Mouse (Mus musculus) liver, embryonic 14.5 days (tissue): ENCODE measurements around the gene Rhbg. TPM values are rescaled to one million over a fixed set of nuclear protein-coding genes. Genes with fewer than 3 reads are reported as not detected.

ENCODE experiments used
- ATAC-seq: fragments of 200-750 bp; cut with Nextera tagmentation; 2 replicates; pipeline ENCODE4 v1.8.0; 2017; ENCODE audit warnings: moderate number of reproducible peaks, mild to moderate bottlenecking, moderate library complexity; ENCODE audit not compliant: insufficient read depth
- DNase-seq, 3 experiments: peaks; one replicate each; pipeline ENCODE4 v3.0.0-alpha.2; 2012 to 2013; ENCODE audit warnings: low read depth in 3 of 3, low spot score in 3 of 3
- H3K27ac ChIP-seq: fragments of 300-500 bp; sonication (generic); 2 replicates; pipeline ENCODE4 v1.5.1; 2014; ENCODE audit warnings: moderate library complexity, mild to moderate bottlenecking, control low read depth, inconsistent platforms
- H3K27me3 ChIP-seq: fragments of 300-500 bp; sonication (generic); 2 replicates; pipeline ENCODE4 v1.6.1; 2014; ENCODE audit warnings: mild to moderate bottlenecking, low read length, moderate library complexity; ENCODE audit not compliant: control insufficient read depth, insufficient read depth
- H3K36me3 ChIP-seq: fragments of 300-500 bp; sonication (generic); replicated peaks from 2 replicates; pipeline ENCODE4 v1.6.1; 2014; ENCODE audit warnings: low read depth; ENCODE audit not compliant: control insufficient read depth, insufficient read depth
- H3K4me1 ChIP-seq, 2 experiments: fragments of 200-500 bp in 1 of 2; fragments of 300-500 bp in 1 of 2; sonication (generic) in 1 of 2; replicated peaks; 2 replicates each; pipeline ENCODE4 v1.6.1; 2012 to 2014; ENCODE audit warnings: antibody characterized with exemption in 1 of 2, inconsistent platforms in 1 of 2, low read length in 1 of 2; ENCODE audit not compliant: control insufficient read depth in 2 of 2, insufficient read depth in 2 of 2
- H3K4me2 ChIP-seq: fragments of 300-500 bp; sonication (generic); 2 replicates; pipeline ENCODE4 v1.6.1; 2014; ENCODE audit warnings: low read depth, mild to moderate bottlenecking, control low read depth, moderate library complexity
- H3K4me3 ChIP-seq, 2 experiments: fragments of 200-500 bp in 1 of 2; fragments of 300-500 bp in 1 of 2; sonication (generic) in 1 of 2; 2 replicates each; pipeline ENCODE4 v1.5.1; 2012 to 2014; ENCODE audit warnings: low read depth in 2 of 2, low read length in 2 of 2, mild to moderate bottlenecking in 2 of 2, control low read depth in 1 of 2, inconsistent platforms in 1 of 2, moderate library complexity in 1 of 2; ENCODE audit not compliant: insufficient read depth in 1 of 2
- H3K9ac ChIP-seq: fragments of 300-500 bp; sonication (generic); replicated peaks from 2 replicates; pipeline ENCODE4 v1.6.1; 2014; ENCODE audit warnings: mild to moderate bottlenecking, control low read depth, moderate library complexity
- H3K9me3 ChIP-seq: fragments of 300-500 bp; sonication (generic); 2 replicates; pipeline ENCODE4 v1.6.1; 2016; ENCODE audit warnings: low read length, mixed read lengths; ENCODE audit not compliant: control insufficient read depth
- CTCF ChIP-seq: IDR thresholded peaks from 2 replicates; pipeline ENCODE4 v1.5.1; 2016; ENCODE audit warnings: antibody characterized with exemption, low read depth, control low read depth
- EP300 ChIP-seq: IDR thresholded peaks from 2 replicates; pipeline ENCODE4 v1.6.1; 2016; ENCODE audit warnings: antibody characterized with exemption, low read depth
- WGBS: fragments of 180-500 bp; shearing (Covaris S2); extraction: QIAGEN DNeasy Blood & Tissue Kit; methylation state at CpG from one replicate; pipeline ENCODE4 v1.1.7; 2014; ENCODE audit not compliant: insufficient replicate concordance; 5-methylcytosine and 5-hydroxymethylcytosine counted together
- polyA plus RNA-seq, 2 experiments: library from polyadenylated mRNA; depleted of rRNA in 1 of 2; stranded (reverse) in 1 of 2; unstranded in 1 of 2; fragments of >200 nt; fragmentation: Nextera tagmentation in 1 of 2; extraction: Ambion mirVana in 1 of 2; gene quantifications; 2 replicates each; pipeline versions ENCODE4 v1.2.1 to v1.2.3; 2012 to 2014

The Rhbg gene
- polyA plus RNA-seq, 2 experiments: 5.6 to 7.6 TPM

- no peak overlapping the region for H3K27ac ChIP-seq
- H3K4me3 ChIP-seq: no peak overlapping the region
- H3K36me3 ChIP-seq: no peaks in the 10 kb centered on the region
- peaks cover 0 to 10% of the 10 kb centered on the region in 2 experiments; a peak in 2 of 4 replicates for H3K4me1 ChIP-seq
- H3K9me3 ChIP-seq: no peaks in the 10 kb centered on the region
- H3K27me3 ChIP-seq: peaks cover 90% of the 10 kb centered on the region
- no peak overlapping the region for H3K9ac ChIP-seq
- no peak for ATAC-seq
- DNase-seq: no peak
- TF ChIP-seq CTCF: no peak
- TF ChIP-seq EP300: no peak
- no peak overlapping the region; the same call in 1 of the 2 replicates for H3K4me2 ChIP-seq
- 4% methylated on average over 42 of the region's 42 CpGs for WGBS
Measured at GRCm38 (mm10) chr3:88214197-88214938, 40.1 kb downstream of the Rhbg start.

DNA sequence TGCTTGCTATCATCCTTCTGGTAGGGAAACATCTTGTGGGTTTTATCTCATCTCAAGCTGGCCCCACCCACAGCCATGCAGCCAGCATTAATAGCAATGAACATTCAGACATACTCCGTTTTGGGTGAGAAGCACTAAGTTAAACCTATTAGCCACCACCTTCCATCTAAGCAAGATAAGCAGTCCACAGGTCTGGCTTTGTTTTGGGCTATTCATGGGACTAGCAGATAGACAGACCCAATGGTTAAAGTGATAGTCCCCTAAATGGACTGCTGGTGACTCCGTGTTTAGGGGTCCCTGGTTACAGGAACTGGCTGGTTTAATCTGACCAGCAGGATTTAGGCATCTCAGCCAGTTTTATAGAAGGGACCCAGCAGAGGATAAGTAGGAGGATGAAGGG lies 41.5 kb downstream of the Rhbg start:
- no peaks in the 10 kb centered on the region for H3K9me3 ChIP-seq
- H3K36me3 ChIP-seq: no peaks in the 10 kb centered on the region
- H3K4me1 ChIP-seq: peaks cover 0 to 10% of the 10 kb centered on the region in 2 experiments; a peak in 2 of 4 replicates
- peaks cover 93% of the 10 kb centered on the region for H3K27me3 ChIP-seq
- no peak overlapping the region for H3K4me3 ChIP-seq
- WGBS: 0% methylated on average over 2 of the region's 2 CpGs
- H3K9ac ChIP-seq: no peak overlapping the region
- DNase-seq: peak; percentile 17 to 24 (median 22)
- no peak overlapping the region for H3K27ac ChIP-seq
- H3K4me2 ChIP-seq: no peak overlapping the region
- ATAC-seq: no peak; the same call in 1 of the 2 replicates
- peak; percentile 11; the same call in 1 of the 2 replicates for TF ChIP-seq EP300
- no peak for TF ChIP-seq CTCF

DNA sequence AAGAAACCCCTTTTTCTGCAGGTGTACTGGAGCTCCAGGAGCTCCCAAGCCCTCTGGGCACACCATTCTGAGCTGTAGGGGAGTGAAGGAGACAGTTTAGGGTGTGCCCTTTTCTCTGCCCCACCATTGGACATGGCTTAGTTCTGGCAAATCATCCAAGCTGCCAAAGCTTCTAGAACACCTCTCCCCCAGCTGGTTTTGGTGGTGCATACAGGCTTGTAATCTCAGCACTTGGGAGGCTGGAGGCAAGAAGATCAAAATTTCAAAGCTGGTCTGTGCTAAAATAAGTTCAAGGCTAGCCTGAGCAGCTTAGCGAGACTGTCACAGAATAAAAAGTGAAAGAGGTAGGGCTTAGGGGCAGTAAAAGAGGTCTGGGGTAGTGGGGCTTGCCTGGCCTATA lies 42.2 kb downstream of the Rhbg start:
- Histone ChIP-seq H3K27ac (no peak overlapping the region), H3K4me1 (peaks cover 0 to 10% of the 10 kb centered on the region in 2 experiments; a peak in 2 of 4 replicates), H3K9me3 (no peaks in the 10 kb centered on the region), H3K9ac (no peak overlapping the region), H3K27me3 (peaks cover 96% of the 10 kb centered on the region), H3K36me3 (no peaks in the 10 kb centered on the region), H3K4me3 (no peak overlapping the region), H3K4me2 (no peak overlapping the region)
- TF ChIP-seq EP300: no peak
- WGBS: 11% methylated on average over 1 of the region's 1 CpGs
- DNase-seq (no peak), ATAC-seq (no peak)

GRCm38 (mm10) chr3:88210918-88211317 lies 43.6 kb downstream of the Rhbg start:
- DNase-seq (no peak), ATAC-seq (no peak)
- H3K9ac ChIP-seq: no peak overlapping the region
- no peak overlapping the region for H3K4me2 ChIP-seq
- peaks cover 0 to 10% of the 10 kb centered on the region in 2 experiments; a peak in 2 of 4 replicates for H3K4me1 ChIP-seq
- H3K27me3 ChIP-seq: peaks cover 96% of the 10 kb centered on the region
- H3K9me3 ChIP-seq: no peaks in the 10 kb centered on the region
- no peak for TF ChIP-seq CTCF
- TF ChIP-seq EP300: no peak
- no peak overlapping the region for H3K4me3 ChIP-seq
- H3K36me3 ChIP-seq: no peaks in the 10 kb centered on the region
- no peak overlapping the region for H3K27ac ChIP-seq
- 19% methylated on average over 2 of the region's 2 CpGs for WGBS

- DNase-seq (no peak), ATAC-seq (no peak)
- TF ChIP-seq EP300: no peak
- no peak for TF ChIP-seq CTCF
- Histone ChIP-seq H3K9me3 (no peaks in the 10 kb centered on the region), H3K9ac (no peak overlapping the region), H3K4me1 (peaks cover 0 to 10% of the 10 kb centered on the region in 2 experiments; a peak in 2 of 4 replicates), H3K36me3 (no peaks in the 10 kb centered on the region), H3K4me3 (no peak overlapping the region), H3K27me3 (peaks cover 96% of the 10 kb centered on the region), H3K27ac (no peak overlapping the region), H3K4me2 (no peak overlapping the region)
- WGBS: 39% methylated on average over 2 of the region's 2 CpGs
Measured at GRCm38 (mm10) chr3:88210121-88210520, 44.4 kb downstream of the Rhbg start.
